Mouse (Mus musculus): ENCODE data around the gene Baiap2l2. TPM values are rescaled to one million over a fixed set of nuclear protein-coding genes. Genes with fewer than 3 reads are reported as not detected.

Baiap2l2 gene
- total RNA-seq, 2 experiments from 2014 or later = 0.50 TPM; not detected in 1

DNA sequence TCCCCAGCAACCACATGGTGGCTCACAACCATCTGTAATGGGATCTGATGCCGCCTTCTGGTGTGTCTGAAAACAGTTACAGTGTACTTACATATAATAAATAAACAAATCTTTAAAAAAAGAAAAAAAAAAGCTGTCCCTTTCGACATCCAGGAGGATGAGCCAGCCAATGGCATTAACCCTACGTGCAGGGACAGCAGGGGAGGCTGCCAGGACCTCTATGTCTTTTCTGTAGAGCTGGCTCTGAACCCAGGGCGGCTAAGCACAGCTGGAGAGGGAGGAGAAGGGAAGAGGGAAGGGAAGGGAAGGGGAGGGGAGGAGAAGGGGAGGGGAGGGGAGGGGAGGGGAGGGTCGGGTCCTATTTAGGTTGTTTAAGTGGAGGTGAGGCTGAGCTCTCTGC is 19.5 kb upstream of the Baiap2l2 start:
- intact Hi-C loops (cut with DNase I) = no loop called here

DNA sequence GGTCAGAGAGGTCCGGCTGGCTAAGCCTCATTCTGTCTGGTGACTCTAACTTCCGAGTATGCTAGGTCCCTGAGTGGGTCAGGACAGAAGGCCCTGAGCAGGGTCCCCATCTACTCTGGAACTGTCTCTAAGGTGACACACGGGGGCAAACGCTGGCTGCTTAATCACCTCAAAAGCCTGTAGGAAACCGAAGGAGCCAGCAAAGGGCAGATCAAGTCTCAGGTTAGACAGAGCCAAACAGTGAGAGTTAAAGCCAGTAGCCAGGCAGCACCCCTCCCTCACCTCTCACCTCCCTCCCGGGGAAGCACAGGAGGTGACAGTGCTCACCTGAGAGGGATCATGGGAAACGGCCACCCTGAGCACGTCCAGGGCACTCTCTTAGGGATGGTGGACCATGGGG is 18.4 kb upstream of the Baiap2l2 start:
- DNase-seq = no peak
- intact Hi-C loops (cut with DNase I) = no loop called here

More for the DNA sequence above, 19.5 kb upstream of the Baiap2l2 start:
- DNase-seq = no peak

GRCm38 (mm10) chr15:79299563-79300155 is 14.3 kb upstream of the Baiap2l2 start:
- no peak for DNase-seq
- intact Hi-C loops (cut with DNase I) = no loop called here

- DNase-seq = no peak
- intact Hi-C loops (cut with DNase I) = no loop called here
Measured at GRCm38 (mm10) chr15:79298553-79298952, 13.2 kb upstream of the Baiap2l2 start.

- no peak for DNase-seq
- intact Hi-C loops (cut with DNase I) = no loop called here
Measured at GRCm38 (mm10) chr15:79292779-79293178, 7.4 kb upstream of the Baiap2l2 start.

DNA sequence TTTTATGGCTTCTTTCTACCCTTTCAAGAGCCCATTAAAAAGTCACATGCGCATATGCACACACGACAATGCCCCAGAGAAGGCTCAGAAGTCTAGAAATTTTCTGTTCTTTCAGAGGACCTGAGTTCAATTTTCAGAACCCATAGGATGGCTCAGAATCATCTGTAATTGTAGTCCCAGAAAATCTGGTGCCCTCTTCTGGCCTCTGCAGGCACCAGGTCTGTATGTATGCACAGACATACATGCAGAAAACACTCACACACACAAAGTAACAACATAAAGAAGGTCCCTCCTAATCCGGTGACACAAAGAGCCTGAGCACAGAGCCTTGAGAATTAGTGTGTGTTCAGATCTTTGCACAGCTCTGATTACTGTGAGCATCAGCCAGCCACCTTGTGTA is 5.0 kb upstream of the Baiap2l2 start:
- no peak for DNase-seq
- intact Hi-C loops (cut with DNase I) = no loop called here

DNA sequence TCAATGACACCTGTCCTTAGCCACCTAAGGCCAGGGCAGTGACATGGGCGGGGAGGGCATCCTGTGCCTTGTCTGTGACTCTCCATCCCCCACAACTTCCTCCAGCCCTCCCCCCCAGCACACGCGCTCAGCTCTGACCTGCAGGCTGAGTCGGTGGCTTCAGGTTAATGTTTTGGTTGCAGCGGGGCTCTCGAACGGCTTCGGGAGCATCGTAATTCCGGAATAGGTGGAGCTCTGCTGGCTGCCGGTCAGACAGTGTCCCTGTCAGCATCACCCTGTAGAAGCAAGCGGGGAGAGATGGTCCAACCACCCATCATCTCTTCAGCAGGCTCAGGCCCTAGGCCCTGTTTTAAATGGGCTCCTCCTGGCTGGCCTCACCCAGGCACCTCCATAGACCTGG is 4.1 kb upstream of the Baiap2l2 start:
- intact Hi-C loops (cut with DNase I) = no loop called here
- no peak for DNase-seq

DNA sequence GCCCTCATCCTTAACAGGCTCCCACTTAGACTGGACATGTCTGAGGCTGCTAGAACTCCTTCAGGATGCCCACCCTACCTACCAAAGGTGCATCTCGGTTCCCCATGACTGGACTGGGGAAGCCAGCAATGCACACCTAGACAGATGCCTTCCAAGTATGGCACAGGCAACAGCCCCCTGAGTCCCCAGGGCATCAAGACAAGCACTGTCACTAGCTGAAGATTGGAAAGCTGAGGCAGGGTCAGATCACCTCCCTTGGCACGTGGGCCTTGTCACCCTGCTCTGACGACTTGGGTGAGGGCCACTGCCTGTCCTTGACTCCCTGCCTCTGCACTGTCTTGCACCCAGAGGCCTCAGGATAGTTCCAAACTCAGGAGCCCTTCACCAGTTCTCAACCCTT is 3.0 kb upstream of the Baiap2l2 start:
- DNase-seq = no peak
- intact Hi-C loops (cut with DNase I) = no loop called here

GRCm38 (mm10) chr15:79287091-79287490 is 1.8 kb upstream of the Baiap2l2 start:
- DNase-seq = no peak
- intact Hi-C loops (cut with DNase I) = no loop called here

GRCm38 (mm10) chr15:79286141-79286540 is 804 bp upstream of the Baiap2l2 start:
- intact Hi-C loops (cut with DNase I) = no loop called here
- no peak for DNase-seq

- intact Hi-C loops (cut with DNase I) = loop anchor here (5.0 kb wide), 1 partner anchor 41 kb away; no protein-coding TSS in a partner anchor
- no peak for DNase-seq
Measured at GRCm38 (mm10) chr15:79283371-79283770, 2.0 kb downstream of the Baiap2l2 start.

DNA sequence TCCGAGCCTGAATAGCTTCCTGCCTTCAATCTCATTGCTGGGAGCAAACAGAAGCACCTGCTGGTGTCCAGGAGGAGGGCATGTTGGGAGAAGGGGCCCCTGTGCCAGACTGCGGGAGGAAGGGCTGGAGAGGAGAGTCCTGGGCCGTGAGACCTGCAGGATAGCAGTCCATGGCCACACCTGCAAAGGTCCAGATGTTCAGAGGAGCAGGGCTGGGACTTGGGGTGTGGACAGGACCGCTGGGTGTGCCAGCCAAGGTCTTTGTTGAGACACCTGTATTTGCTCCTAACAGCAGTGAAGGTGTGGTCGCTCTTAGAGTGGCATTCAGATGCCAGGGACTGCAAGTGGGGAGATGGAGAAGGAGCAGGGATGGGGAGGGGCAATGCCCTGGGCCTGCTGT is 2.9 kb downstream of the Baiap2l2 start:
- DNase-seq = no peak
- intact Hi-C loops (cut with DNase I) = loop anchor here (5.0 kb wide), 1 partner anchor 40 kb away; no protein-coding TSS in a partner anchor

DNA sequence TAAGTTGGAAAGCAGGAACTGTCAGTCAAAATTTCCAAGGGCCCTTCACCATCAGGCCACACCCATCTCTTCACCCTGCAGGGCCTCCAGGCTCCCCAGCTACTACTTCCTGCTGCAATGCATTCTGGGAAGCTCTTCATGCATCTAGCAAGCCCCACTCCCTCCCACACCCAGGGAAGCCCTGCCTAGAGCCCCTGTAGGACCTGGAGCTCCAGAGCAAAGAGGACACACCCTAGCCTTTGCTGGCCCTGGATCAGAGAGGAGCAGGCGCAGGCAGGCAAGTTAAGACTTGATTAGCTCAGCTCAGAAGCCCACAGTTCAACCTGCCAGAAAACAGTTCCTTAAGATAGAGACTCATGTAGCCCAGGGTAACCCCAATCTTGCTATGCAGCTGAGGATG is 3.9 kb downstream of the Baiap2l2 start:
- intact Hi-C loops (cut with DNase I) = loop anchor here (5.0 kb wide), 1 partner anchor 39 kb away; no protein-coding TSS in a partner anchor
- no peak for DNase-seq

DNA sequence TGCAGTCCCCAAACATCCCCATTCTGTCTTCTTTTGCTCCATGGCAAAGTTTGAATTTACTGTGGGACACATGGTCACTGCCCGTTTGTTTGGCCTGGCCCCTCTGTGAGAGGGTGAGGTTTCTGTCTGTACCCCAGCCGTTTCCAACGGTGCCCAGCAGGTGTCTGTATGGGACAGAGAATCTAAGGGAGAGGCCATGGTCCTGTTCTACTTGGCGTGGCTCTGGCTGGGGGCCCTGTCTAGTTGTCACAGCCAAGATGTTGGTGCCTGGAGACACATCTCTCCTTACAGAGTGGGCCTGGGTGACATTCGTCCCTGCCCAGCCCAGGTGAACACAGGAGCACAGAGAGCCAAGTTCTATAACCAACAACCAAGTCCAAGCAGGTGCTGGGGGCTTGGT is 4.5 kb downstream of the Baiap2l2 start:
- DNase-seq = no peak
- intact Hi-C loops (cut with DNase I) = loop anchor here (5.0 kb wide), 1 partner anchor 39 kb away; no protein-coding TSS in a partner anchor

GRCm38 (mm10) chr15:79280209-79280608 is 5.1 kb downstream of the Baiap2l2 start:
- DNase-seq = peak in 1 of 2 experiments; percentile 20

DNA sequence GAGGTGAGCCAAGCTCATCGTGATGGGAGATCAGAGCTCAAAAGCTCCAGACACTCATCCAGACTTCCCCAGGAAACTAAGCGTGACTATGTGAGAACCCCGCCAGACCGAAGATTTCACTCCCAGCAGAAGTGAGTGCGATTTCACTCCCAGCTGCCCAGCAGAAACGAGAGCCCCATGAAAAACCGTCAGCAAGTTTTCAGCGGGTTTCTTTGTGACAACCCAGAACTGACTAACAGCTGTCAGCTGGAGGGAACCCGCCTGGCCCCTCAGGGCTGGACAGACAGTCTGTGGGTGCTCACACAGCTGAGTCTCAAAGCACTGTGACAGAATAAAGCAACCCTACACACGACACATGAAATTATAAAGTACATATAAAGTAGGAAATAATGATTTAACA is 7.6 kb downstream of the Baiap2l2 start:
- no peak for DNase-seq

More at GRCm38 (mm10) chr15:79280209-79280608, 5.1 kb downstream of the Baiap2l2 start:
- intact Hi-C loops (cut with DNase I) = loop anchor here (5.0 kb wide), 1 partner anchor 38 kb away; no protein-coding TSS in a partner anchor

GRCm38 (mm10) chr15:79273020-79273419 is 12.3 kb downstream of the Baiap2l2 start:
- intact Hi-C loops (cut with DNase I) = no loop called here

More for the DNA sequence above, 7.6 kb downstream of the Baiap2l2 start:
- intact Hi-C loops (cut with DNase I) = no loop called here

GRCm38 (mm10) chr15:79271124-79271746 is 14.1 kb downstream of the Baiap2l2 start:
- intact Hi-C loops (cut with DNase I) = no loop called here
- DNase-seq = peak; percentile 33 to 51

More at GRCm38 (mm10) chr15:79273020-79273419, 12.3 kb downstream of the Baiap2l2 start:
- DNase-seq = no peak

GRCm38 (mm10) chr15:79270317-79271123 is 14.8 kb downstream of the Baiap2l2 start:
- peak; percentile 76 to 77 for DNase-seq
- intact Hi-C loops (cut with DNase I) = no loop called here

- intact Hi-C loops (cut with DNase I) = no loop called here
Measured at GRCm38 (mm10) chr15:79268521-79268920, 16.8 kb downstream of the Baiap2l2 start.

DNA sequence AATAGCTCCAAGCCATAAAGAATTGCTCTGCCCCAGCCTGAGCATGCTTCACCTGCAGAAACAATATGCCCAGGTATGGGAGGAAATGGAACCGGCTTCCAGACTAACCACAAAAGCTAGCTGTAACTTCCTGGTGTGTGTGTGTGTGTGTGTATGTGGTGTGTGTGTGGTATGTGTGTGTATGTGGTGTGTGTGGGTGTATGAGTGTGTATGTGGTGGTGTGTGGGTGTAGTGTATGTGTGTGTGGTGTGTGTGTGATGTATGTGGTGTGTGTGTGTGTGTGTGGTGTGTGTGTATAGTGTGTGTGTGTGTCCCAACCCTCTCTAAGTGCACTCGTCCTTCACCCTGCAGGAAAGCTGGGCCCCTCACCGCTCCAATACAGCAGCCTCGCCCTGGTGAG is 20.0 kb downstream of the Baiap2l2 start:
- DNase-seq = no peak
- intact Hi-C loops (cut with DNase I) = no loop called here

More at GRCm38 (mm10) chr15:79268521-79268920, 16.8 kb downstream of the Baiap2l2 start:
- DNase-seq = no peak
